Mouse (Mus musculus) liver, embryonic 15.5 days (tissue): ENCODE measurements around the gene Ankrd52. TPM values are rescaled to one million over a fixed set of nuclear protein-coding genes. Genes with fewer than 3 reads are reported as not detected.

Source experiments
- microRNA-seq: library from miRNA; unstranded; fragments of <30 nt; microRNA quantifications from one replicate; pipeline ENCODE4, GENCODE M21; 2016
- polyA plus RNA-seq: library from polyadenylated mRNA; unstranded; fragments of >200 nt; fragmentation: Nextera tagmentation; extraction: Ambion mirVana; gene quantifications from 2 replicates; pipeline ENCODE4 v1.2.1, GENCODE M21; 2015

Gene Ankrd52
- polyA plus RNA-seq, 1 experiment from 2014 or later, result 4.9 TPM

Small RNA genes lying within 50 kb of the gene (microRNA-seq; reads per million reads assigned to microRNA genes)
- not detected for gene Gm25361
- gene Gm26308, result not detected
- gene Mir6914, result not detected
- not detected for gene Mir6915
- 1.0 reads per million for gene Mir8105

Other genes with a start within 250 kb of the Ankrd52 start
- 6.7 and 6.9 TPM in 2 replicates for gene Rbms2, start 196.8 kb upstream of the Ankrd52 start, polyA plus RNA-seq
- 10.1 and 15.5 TPM in 2 replicates for gene Gls2, start 182.7 kb upstream of the Ankrd52 start, polyA plus RNA-seq
- 26.2 and 29.0 TPM in 2 replicates for gene Spryd4, start 165.3 kb upstream of the Ankrd52 start, polyA plus RNA-seq
- gene Mip, start 151.3 kb upstream of the Ankrd52 start, polyA plus RNA-seq, result not detected in 2 replicates
- 24.4 and 26.2 TPM in 2 replicates for gene Timeless, start 145.1 kb upstream of the Ankrd52 start, polyA plus RNA-seq
- 1.1 and 1.3 TPM in 2 replicates for gene Apon, start 123.0 kb upstream of the Ankrd52 start, polyA plus RNA-seq
- 147 and 195 TPM in 2 replicates for gene Apof, start 108.4 kb upstream of the Ankrd52 start, polyA plus RNA-seq
- gene Stat2, start 106.6 kb upstream of the Ankrd52 start, polyA plus RNA-seq, result 6.8 and 8.4 TPM in 2 replicates
- not detected in 2 replicates for gene Il23a, start 78.4 kb upstream of the Ankrd52 start, polyA plus RNA-seq
- gene Pan2, start 73.8 kb upstream of the Ankrd52 start, polyA plus RNA-seq, result 12.9 and 14.3 TPM in 2 replicates
- 85.8 and 90.0 TPM in 2 replicates for gene Cnpy2, start 54.7 kb upstream of the Ankrd52 start, polyA plus RNA-seq
- 115 and 121 TPM in 2 replicates for gene Cs, start 39.4 kb upstream of the Ankrd52 start, polyA plus RNA-seq
- gene Coq10a, start 8.1 kb upstream of the Ankrd52 start, polyA plus RNA-seq, result 4.6 and 5.2 TPM in 2 replicates
- 69.9 and 90.8 TPM in 2 replicates for gene Slc39a5, start 24.1 kb downstream of the Ankrd52 start, polyA plus RNA-seq
- gene Nabp2, start 34.4 kb downstream of the Ankrd52 start, polyA plus RNA-seq, result 35.3 and 37.5 TPM in 2 replicates
- gene Rnf41, start 34.5 kb downstream of the Ankrd52 start, polyA plus RNA-seq, result 8.5 and 9.6 TPM in 2 replicates
- gene Smarcc2, start 82.1 kb downstream of the Ankrd52 start, polyA plus RNA-seq, result 23.5 and 23.6 TPM in 2 replicates
- 483 and 484 TPM in 2 replicates for gene Myl6, start 117.0 kb downstream of the Ankrd52 start, polyA plus RNA-seq
- 1.4 and 1.7 TPM in 2 replicates for gene Myl6b, start 121.6 kb downstream of the Ankrd52 start, polyA plus RNA-seq
- 11.8 and 12.6 TPM in 2 replicates for gene Esyt1, start 148.8 kb downstream of the Ankrd52 start, polyA plus RNA-seq
- 4.9 and 5.8 TPM in 2 replicates for gene Zc3h10, start 170.7 kb downstream of the Ankrd52 start, polyA plus RNA-seq
- 1,944 and 2,155 TPM in 2 replicates for gene Rpl41, start 172.2 kb downstream of the Ankrd52 start, polyA plus RNA-seq
- 118 and 119 TPM in 2 replicates for gene Pa2g4, start 188.9 kb downstream of the Ankrd52 start, polyA plus RNA-seq
- gene Erbb3, start 212.5 kb downstream of the Ankrd52 start, polyA plus RNA-seq, result 3.1 and 3.6 TPM in 2 replicates
- 296 and 352 TPM in 2 replicates for gene Rps26, start 249.6 kb downstream of the Ankrd52 start, polyA plus RNA-seq